Mouse (Mus musculus) 3T3-L1 (cell line): ENCODE results near the gene Opcml.

Experiments used
- DNase-seq: peaks from one replicate; pipeline ENCODE4 v3.0.0-alpha.2; 2015; ENCODE audit warnings: low read depth, low spot score

Gene Opcml

GRCm38 (mm10) chr9:28319021-28319755 is 528.6 kb downstream of the Opcml start:
- DNase-seq, result no peak

GRCm38 (mm10) chr9:28319802-28320201 is 529.2 kb downstream of the Opcml start:
- DNase-seq, result no peak

DNA sequence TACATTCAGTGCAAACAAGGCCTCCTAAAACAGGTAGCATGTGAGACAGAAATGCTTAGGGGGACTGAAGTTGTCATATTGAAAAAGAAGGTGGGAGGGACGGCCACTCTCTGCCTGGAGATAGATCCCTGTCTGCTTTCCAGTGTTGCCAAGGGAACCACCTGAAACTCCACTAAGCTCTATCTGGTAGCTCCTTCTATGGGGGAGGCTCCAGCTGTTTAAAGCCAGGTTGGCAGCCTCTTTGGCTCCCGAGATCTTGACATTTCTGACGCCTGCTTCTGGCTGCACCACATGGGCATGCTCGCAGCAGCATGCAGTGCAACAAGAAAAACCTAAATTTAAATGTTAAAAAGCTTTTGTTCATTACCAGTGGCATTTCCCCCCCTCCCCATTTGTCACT is 537.4 kb downstream of the Opcml start:
- DNase-seq, result no peak

DNA sequence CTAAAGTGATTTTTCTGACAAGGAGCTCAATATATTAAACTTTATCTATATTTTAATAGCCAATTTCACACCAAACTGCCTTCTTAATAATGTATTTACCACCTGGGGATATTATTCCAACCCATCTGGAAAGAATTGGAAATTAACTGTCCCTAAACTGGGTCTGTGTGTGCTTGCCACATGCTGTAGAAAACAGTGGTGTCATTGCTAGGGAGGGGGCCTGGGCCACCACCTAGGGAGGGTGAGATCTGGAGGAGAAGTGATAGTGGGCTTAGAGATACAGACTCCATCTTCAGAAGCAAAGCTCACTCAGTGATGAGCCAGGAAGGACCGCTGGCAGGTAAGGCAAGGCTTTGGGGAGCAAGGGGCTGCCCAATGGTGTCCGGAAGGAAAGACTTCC is 537.9 kb downstream of the Opcml start:
- DNase-seq, result no peak

GRCm38 (mm10) chr9:28329477-28329876 is 538.9 kb downstream of the Opcml start:
- no peak for DNase-seq

DNA sequence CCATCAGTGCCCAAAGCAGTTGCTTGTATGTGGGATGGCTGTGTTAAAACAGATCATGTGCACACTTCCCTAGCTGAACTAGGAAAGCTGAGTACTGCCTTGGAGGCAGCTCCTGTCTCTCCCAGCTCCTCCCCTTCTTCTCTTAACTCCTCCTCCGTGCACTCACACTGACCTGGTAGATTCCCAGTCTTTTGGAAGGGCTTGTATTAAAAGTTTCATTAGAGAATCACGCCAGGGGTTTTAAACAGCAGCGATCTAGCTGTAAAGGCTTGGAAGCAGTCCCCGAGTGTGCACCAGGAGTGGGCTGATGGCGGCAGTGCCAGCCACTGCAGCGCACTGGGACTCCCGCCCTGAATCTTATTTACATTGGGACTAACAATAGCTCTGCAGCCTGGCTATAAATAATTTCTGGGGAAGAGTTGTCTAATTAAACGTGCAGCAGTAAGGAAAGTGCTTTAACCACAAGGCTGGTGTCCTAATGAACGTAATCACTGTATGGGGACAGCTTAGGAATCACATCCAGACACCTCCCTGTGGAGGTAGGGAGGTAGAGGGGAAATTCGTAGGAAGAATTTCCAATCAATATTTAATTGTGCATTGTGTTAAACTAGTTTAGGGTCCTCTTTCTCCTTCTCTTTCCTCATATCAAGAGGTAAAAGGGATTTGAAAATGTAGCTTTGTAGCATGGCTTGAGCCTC is 546.1 kb downstream of the Opcml start:
- no peak for DNase-seq

- no peak for DNase-seq
Observed at GRCm38 (mm10) chr9:28337837-28338236, 547.3 kb downstream of the Opcml start.

DNA sequence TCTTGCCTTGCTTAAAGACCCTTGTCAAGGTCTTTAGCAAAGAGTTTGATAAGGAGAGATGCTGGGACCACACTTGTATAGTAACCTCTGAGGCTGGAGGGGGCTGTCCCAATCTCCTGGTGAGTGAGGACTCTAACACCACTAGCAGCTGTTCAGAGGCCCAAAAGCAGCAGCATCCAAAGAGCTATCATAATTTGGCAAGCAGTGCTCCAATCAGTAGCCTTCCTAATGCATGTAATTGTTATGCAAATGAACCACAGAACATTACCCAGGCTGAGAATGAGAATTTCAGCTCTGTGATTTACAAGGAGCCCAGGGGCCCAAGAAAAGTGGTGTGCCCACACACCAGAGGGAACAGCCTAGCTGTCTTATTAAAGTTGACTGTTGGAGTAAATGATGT is 564.4 kb downstream of the Opcml start:
- DNase-seq, result no peak

DNA sequence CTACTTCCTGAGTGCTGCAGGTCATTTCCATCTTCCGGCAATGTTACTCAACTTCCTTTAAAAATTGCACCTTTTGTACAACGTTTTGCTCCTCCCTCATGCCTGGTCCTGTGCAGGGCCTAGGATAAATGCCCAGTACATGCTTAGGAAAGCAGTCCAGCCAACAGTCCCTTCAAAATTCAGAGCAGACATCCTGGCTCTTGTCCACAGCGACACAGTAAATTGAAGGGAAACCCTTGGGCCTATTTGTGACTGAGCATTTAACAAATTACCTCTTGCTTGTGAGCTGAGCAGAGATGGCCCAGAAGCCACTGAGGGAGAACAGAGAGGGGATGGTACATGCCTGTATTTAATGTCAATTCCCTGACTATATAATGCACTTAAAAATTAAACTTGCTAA is 567.4 kb downstream of the Opcml start:
- DNase-seq, result no peak

DNA sequence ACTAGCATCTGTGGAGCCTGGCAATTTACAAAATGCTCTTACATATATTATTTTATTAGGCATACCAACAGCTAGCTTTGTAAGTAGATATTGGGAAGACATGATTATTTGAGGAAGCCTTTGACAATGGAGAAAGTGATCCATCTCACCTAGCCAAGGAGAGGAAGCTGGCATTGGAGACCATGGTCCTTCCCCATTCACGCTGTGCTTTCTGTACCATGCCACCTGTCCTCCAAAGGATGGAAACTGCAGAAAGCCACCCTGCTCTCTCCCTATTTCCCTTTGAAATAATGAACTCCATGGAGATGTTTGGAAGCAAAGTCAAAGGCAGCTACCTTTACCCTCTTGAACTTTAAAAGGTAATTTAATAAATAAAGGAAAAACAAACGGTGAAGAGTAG is 570.1 kb downstream of the Opcml start:
- DNase-seq, result no peak

GRCm38 (mm10) chr9:28364473-28365159 is 574.0 kb downstream of the Opcml start:
- DNase-seq, result no peak

DNA sequence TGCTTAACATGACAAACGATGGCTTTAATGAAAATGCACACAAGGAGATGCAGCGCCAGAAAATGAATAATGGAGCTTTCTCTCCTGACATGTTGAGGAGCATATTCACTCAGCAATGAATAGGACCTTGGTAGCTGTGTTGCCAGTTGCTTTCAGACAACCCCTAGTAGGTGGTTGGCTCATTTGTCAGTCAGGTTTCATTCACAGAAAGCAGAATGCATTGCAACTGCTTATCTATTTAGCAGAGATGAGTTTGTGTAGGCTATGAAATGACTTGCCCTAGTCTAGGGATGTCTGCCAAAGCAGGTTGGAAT is 574.5 kb downstream of the Opcml start:
- no peak for DNase-seq

DNA sequence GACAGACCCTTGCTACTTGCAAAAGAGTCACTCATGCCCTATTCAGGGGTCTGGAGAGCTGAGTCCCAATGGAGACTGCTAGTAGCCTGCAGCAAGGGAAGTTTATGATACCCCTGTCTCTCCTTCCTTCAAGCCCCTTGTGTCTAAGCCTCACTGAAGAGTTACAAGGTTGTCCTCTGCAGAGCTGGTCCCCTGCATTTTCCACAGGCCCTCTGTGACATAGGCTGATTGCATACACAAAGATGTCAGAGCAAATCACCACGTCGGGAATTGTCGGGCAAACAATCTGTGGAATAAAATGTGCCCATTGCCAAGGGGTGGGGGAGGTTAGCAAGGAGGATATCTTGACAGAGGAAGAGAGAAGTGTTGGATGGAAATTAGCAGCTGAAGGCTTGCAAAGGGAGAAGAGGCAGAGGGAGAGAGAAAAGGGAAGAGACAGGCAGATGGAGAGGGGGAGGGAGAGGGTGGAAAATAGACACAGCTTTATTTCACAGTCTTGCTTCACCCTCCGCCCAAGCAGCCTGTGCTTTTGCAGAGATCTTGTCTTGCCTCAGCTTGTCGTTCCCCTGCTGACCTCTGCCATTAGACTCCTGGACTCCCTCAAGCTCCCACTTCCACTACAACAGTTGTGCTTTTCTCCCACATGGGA is 596.1 kb downstream of the Opcml start:
- DNase-seq, result no peak

DNA sequence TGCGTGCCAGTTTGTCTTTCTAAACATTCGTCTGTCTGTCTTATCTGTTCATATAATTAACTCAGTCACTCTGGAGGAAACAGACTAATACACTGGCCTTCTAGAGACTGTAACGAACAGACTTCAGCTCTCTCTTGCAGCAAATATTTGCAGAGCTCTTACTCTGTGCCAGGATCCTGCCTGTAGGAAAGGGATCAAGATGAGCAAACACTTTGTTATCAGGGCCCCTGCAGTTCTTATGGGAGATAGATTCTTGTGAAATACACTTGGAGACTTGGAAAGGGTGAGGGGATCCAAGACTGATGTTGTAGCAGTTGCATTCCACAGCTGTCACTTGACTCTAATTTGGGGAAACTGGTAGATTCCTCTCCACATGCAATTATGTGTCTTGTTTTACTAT is 604.6 kb downstream of the Opcml start:
- no peak for DNase-seq

- no peak for DNase-seq
Observed at GRCm38 (mm10) chr9:28395638-28396037, 605.1 kb downstream of the Opcml start.

GRCm38 (mm10) chr9:28402770-28403650 is 612.4 kb downstream of the Opcml start:
- no peak for DNase-seq

- no peak for DNase-seq
Observed at GRCm38 (mm10) chr9:28403831-28404562, 613.4 kb downstream of the Opcml start.

DNA sequence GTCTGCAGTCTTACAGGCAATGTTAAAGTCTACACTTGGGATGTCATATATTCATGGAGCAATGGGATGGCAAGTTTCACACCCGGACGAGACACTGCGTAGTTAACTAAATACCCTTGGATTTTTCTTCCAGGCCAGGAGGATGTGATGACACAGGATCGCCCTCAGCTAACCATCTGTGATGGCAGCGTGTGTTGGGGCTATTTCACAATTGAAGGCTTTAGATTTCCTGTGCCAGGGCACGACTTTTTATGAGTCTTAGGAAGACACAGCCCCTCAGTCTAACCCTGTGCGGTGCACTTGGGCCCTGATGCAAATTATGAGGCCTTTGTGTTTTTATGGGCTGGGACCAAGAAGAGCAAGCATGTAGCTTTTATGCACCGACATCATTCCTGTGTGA is 614.0 kb downstream of the Opcml start:
- no peak for DNase-seq

DNA sequence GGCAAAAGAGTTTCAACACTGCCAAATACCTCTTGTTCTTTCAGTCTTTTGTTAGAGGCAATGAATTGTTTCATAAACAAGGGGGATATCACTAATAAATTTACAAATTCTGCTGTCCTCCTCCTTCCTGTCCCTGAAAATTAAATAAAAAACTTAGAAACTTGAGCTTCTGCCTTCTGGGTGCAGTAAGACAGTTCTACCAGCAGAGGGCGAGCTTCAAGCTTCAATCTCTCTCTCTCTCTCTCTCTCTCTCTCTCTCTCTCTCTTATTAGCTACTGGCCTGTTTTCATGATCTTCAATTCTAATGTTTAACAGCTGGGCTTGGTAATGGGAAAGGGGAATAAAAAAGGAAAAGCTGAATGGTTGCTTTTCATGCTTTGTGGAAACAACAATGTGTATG is 615.2 kb downstream of the Opcml start:
- DNase-seq, result peak; percentile 43

DNA sequence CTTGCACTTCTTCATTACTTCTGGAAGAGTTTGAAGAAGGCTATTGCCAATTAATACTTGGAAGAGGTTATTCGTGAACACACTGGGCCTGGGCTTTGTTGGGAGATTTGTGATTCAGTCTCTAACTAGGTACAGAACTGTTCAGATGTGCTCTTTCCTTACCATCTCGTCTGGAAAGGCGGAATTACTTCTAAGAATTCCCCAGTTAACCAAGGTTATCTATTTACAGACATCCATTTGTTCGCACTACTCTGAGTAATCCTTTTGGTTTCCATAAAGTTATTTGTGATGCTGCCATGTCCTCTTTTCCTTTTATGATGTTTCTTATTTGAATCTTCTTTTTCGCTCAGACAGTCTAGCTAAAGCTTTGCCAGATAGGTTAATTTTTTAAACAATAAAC is 630.2 kb downstream of the Opcml start:
- DNase-seq, result no peak

DNA sequence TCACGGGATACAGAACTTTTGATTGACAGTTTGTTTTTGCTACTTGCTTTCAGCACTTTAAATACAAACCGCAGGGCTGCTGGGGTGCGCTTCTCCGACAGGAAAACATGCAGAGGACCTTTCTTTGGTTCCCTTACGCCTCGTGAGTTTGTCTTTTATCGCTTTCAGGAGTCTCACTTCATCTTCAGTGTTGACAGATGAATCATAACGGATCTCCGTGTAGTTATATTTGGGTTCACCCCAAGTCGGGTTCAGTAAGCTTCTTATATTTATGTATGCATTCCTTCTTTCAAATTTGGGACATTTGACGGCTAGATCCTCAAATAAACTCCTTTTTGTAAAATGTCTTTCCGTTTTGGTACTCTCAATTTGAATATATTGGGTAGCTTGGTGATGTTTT is 632.8 kb downstream of the Opcml start:
- DNase-seq, result peak; percentile 7
